Mouse (Mus musculus) adrenal gland, adult 8-10 months (tissue): ENCODE data around the gene Olfr1042. TPM values are rescaled to one million over a fixed set of nuclear protein-coding genes. Genes with fewer than 3 reads are reported as not detected.
"Not testable (repeated sequence)": the region's sequence is repeated elsewhere in the genome, so short reads cannot be mapped to it uniquely, and the experiment has no call there.

Source experiments
- DNase-seq: peaks from one replicate; pipeline ENCODE4 v3.0.0; 2022
- total RNA-seq, 4 experiments: library from RNA; stranded (reverse); gene quantifications; 2 replicates each; pipeline ENCODE4 v1.2.4; 2022

The Olfr1042 gene
- not detected for total RNA-seq

GRCm38 (mm10) chr2:86161738-86162137, at the start of gene Olfr1042:
Gene Olfr1042, minus strand, starts transcription at chr2:86161838.
- no peak for DNase-seq

- DNase-seq: no peak
Measured at GRCm38 (mm10) chr2:86202909-86203308, 41.3 kb upstream of the Olfr1042 start, which contains the start of gene Olfr1045. Gene Olfr1045, minus strand, starts transcription at chr2:86203009.

GRCm38 (mm10) chr2:86195863-86196262, 34.2 kb upstream of the Olfr1042 start:
- DNase-seq: no peak

GRCm38 (mm10) chr2:86185583-86185982, 23.9 kb upstream of the Olfr1042 start, which contains the start of gene Olfr52:
Gene Olfr52, minus strand, starts transcription at chr2:86185683.
- no peak for DNase-seq

GRCm38 (mm10) chr2:86179950-86180349, 18.3 kb upstream of the Olfr1042 start:
- no peak for DNase-seq

- DNase-seq: no peak
Measured at GRCm38 (mm10) chr2:86177720-86178119, 16.1 kb upstream of the Olfr1042 start, which contains the start of gene Olfr1044. Gene Olfr1044, minus strand, starts transcription at chr2:86177820.

- not testable (repeated sequence) for DNase-seq
Measured at GRCm38 (mm10) chr2:86175422-86175821, 13.8 kb upstream of the Olfr1042 start.

- DNase-seq: no peak
Measured at GRCm38 (mm10) chr2:86167422-86167821, 5.8 kb upstream of the Olfr1042 start, which contains the start of gene Olfr1043. Gene Olfr1043, minus strand, starts transcription at chr2:86167522.

GRCm38 (mm10) chr2:86146632-86147031, 15.0 kb downstream of the Olfr1042 start, which contains the start of gene Olfr1040:
Gene Olfr1040, minus strand, starts transcription at chr2:86146732.
- no peak for DNase-seq

GRCm38 (mm10) chr2:86135828-86136227, 25.8 kb downstream of the Olfr1042 start, which contains the start of gene Olfr1039:
Gene Olfr1039, minus strand, starts transcription at chr2:86135928.
- no peak for DNase-seq

Other genes starting within 250 kb of the Olfr1042 start
- gene Olfr1025-ps1, start 246.6 kb downstream of the Olfr1042 start, total RNA-seq: not detected
- not detected for gene Olfr1026, start 240.3 kb downstream of the Olfr1042 start, total RNA-seq
- not detected for gene Olfr1028, start 211.4 kb downstream of the Olfr1042 start, total RNA-seq
- gene Olfr1029, start 187.9 kb downstream of the Olfr1042 start, total RNA-seq: not detected
- not detected for gene Olfr1030, start 182.6 kb downstream of the Olfr1042 start, total RNA-seq
- not detected for gene Olfr1031, start 171.5 kb downstream of the Olfr1042 start, total RNA-seq
- not detected for gene Olfr1032, start 156.3 kb downstream of the Olfr1042 start, total RNA-seq
- 1 to 10 TPM; 1.4 to 3.2 (median 1.8) TPM for gene Olfr1033, start 141.2 kb downstream of the Olfr1042 start, total RNA-seq
- under 1 TPM; 0.13 to 0.25 (median 0.14) TPM for gene Olfr1034, start 116.0 kb downstream of the Olfr1042 start, total RNA-seq
- gene Olfr1036, start 87.8 kb downstream of the Olfr1042 start, total RNA-seq: not detected
- not detected for gene Olfr1037, start 74.5 kb downstream of the Olfr1042 start, total RNA-seq
- not detected for gene Olfr1039, start 25.9 kb downstream of the Olfr1042 start, total RNA-seq
- not detected for gene Olfr1040, start 15.1 kb downstream of the Olfr1042 start, total RNA-seq
- gene Olfr1043, start 5.7 kb upstream of the Olfr1042 start, total RNA-seq: not detected
- not detected for gene Olfr1044, start 16.0 kb upstream of the Olfr1042 start, total RNA-seq
- not detected for gene Olfr52, start 23.8 kb upstream of the Olfr1042 start, total RNA-seq
- not detected for gene Olfr1045, start 41.2 kb upstream of the Olfr1042 start, total RNA-seq
- not detected for gene Olfr1046, start 57.5 kb upstream of the Olfr1042 start, total RNA-seq
- not detected for gene Olfr1047, start 69.6 kb upstream of the Olfr1042 start, total RNA-seq
- not detected for gene Olfr1048, start 78.5 kb upstream of the Olfr1042 start, total RNA-seq
- not detected for gene Olfr1049, start 96.5 kb upstream of the Olfr1042 start, total RNA-seq
- gene Olfr1051, start 117.2 kb upstream of the Olfr1042 start, total RNA-seq: not detected
- gene Olfr1052, start 130.6 kb upstream of the Olfr1042 start, total RNA-seq: not detected
- not detected for gene Olfr1053, start 153.4 kb upstream of the Olfr1042 start, total RNA-seq
- gene Olfr1054, start 173.6 kb upstream of the Olfr1042 start, total RNA-seq: not detected
- gene Olfr1055, start 188.4 kb upstream of the Olfr1042 start, total RNA-seq: not detected
- gene Olfr1056, start 200.6 kb upstream of the Olfr1042 start, total RNA-seq: not detected
- gene Olfr1057, start 216.6 kb upstream of the Olfr1042 start, total RNA-seq: not detected
- gene Olfr1058, start 226.7 kb upstream of the Olfr1042 start, total RNA-seq: not detected